Mouse (Mus musculus): ENCODE data around the gene Trnau1ap. TPM values are rescaled to one million over a fixed set of nuclear protein-coding genes. Genes with fewer than 3 reads are reported as not detected.

Trnau1ap gene
- total RNA-seq, 2 experiments from 2014 or later = 28.3 to 29.5 TPM

- intact Hi-C loops (cut with DNase I) = no loop called here
- DNase-seq = no peak
These were observed 66.0 kb downstream of the Trnau1ap start for GRCm38 (mm10) chr4:132263313-132263712.

GRCm38 (mm10) chr4:132262358-132262616, 67.1 kb downstream of the Trnau1ap start:
- DNase-seq = no peak
- intact Hi-C loops (cut with DNase I) = no loop called here

Other genes starting within 250 kb of the Trnau1ap start
- under 1 TPM; 0.24 to 0.30 TPM for gene Oprd1, start 185.1 kb downstream of the Trnau1ap start, total RNA-seq (2021)
- gene Ythdf2, start 117.2 kb downstream of the Trnau1ap start, total RNA-seq (2021) = 10 to 100 TPM; 40.0 to 42.4 TPM
- 10 to 100 TPM; 14.5 TPM for gene Gmeb1, start 67.9 kb downstream of the Trnau1ap start, total RNA-seq (2021)
- 10 to 100 TPM; 21.8 to 28.0 TPM for gene Taf12, start 55.2 kb downstream of the Trnau1ap start, total RNA-seq (2021)
- gene Rab42, start 26.2 kb downstream of the Trnau1ap start, total RNA-seq (2021) = 1 to 10 TPM; 1.1 TPM
- 10 to 100 TPM; 13.9 to 17.0 TPM for gene Rcc1, start 24.1 kb upstream of the Trnau1ap start, total RNA-seq (2021)
- gene Phactr4, start 93.0 kb upstream of the Trnau1ap start, total RNA-seq (2021) = 10 to 100 TPM; 29.2 to 29.4 TPM
- gene Med18, start 134.4 kb upstream of the Trnau1ap start, total RNA-seq (2021) = 1 to 10 TPM; 6.7 to 7.1 TPM
- 1 to 10 TPM; 4.5 to 5.5 TPM for gene Sesn2, start 181.0 kb upstream of the Trnau1ap start, total RNA-seq (2021)
- 100 to 1,000 TPM; 546 to 631 TPM for gene Atpif1, start 204.1 kb upstream of the Trnau1ap start, total RNA-seq (2021)
- gene Dnajc8, start 206.0 kb upstream of the Trnau1ap start, total RNA-seq (2021) = 10 to 100 TPM; 71.0 to 77.5 TPM
- 1 to 10 TPM; 1.1 to 1.7 TPM for gene Ptafr, start 234.5 kb upstream of the Trnau1ap start, total RNA-seq (2021)